Mouse (Mus musculus): ENCODE measurements around the gene Olfml2a.

DNA sequence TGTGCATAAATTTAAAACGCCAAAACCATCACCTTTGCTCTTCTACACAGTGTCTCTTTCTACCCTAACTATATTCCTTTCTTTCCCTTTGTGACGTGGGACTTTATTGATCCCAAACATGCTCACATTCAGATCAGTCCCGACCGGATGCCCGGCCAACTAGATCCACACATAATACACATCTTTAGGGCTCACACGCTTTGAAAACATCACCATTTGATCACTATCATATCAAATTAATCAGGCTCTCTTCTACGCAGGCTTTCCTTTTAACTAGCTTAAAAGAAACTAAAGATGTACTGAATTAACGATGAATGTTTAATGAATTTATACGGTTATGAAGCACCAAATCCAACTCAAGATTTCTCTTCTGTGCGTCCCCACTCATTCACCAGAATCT is 7.2 kb upstream of the Olfml2a start:
- TF ChIP-seq POLR2A (IDR thresholded peaks at IDR 0.05; ENCODE audit: insufficient read length, low read depth): no peak
- TF ChIP-seq POLR2AphosphoS2 (IDR thresholded peaks at IDR 0.05; ENCODE audit: insufficient read length, low read depth): no peak
